Mouse (Mus musculus) megakaryocyte progenitor cell, adult 5-6 weeks (primary cell): Measurements from ENCODE around the gene Uap1l1. TPM values are rescaled to one million over a fixed set of nuclear protein-coding genes. Genes with fewer than 3 reads are reported as not detected.
A peak's percentile ranks its signal among the peaks of the same experiment; 100 is the strongest.

ENCODE experiments used
- ATAC-seq: replicated peaks from 2 replicates; pipeline ENCODE4 v1.8.0; 2016; ENCODE audit warnings: mild to moderate bottlenecking, moderate TSS enrichment, inconsistent platforms; ENCODE audit not compliant: poor library complexity
- total RNA-seq, 2 experiments: library from RNA; stranded (forward) in 1 of 2; stranded (reverse) in 1 of 2; fragments of 157-497, 149-512 nt in 1 of 2; fragments of 200-1000 nt in 1 of 2; gene quantifications; 2 replicates each; pipeline versions ENCODE4 v1.2.3 to v1.2.4; 2015 to 2017

The Uap1l1 gene
- total RNA-seq, 2 experiments from 2014 or later: 14.5 to 60.4 TPM

GRCm38 (mm10) chr2:25371764-25372643 is 6.5 kb upstream of the Uap1l1 start, which contains the start of gene Sapcd2:
TSS of gene Sapcd2 (plus strand) at chr2:25372321.
- peak; percentile 88 for ATAC-seq

- ATAC-seq: no peak
These were observed 4.5 kb upstream of the Uap1l1 start for GRCm38 (mm10) chr2:25369996-25370395.

DNA sequence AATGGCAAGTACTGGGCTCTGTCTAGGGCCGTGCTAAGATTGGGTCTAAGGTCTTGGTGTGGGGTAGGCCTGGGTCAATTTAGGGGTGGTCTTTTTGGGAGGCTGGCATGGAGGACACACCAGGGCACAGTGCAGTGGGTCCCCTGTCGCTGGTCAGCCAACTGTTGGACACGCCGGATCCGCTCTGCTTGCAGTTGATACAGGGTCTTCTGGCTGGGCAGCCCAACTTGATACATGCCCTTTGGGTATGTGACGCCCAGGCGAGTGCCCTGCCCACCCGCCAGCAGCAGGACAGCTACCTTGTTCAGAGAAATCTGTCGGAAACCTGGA is 756 bp downstream of the Uap1l1 start:
- no peak for ATAC-seq

GRCm38 (mm10) chr2:25364313-25364712 is 1.2 kb downstream of the Uap1l1 start:
- ATAC-seq: no peak

DNA sequence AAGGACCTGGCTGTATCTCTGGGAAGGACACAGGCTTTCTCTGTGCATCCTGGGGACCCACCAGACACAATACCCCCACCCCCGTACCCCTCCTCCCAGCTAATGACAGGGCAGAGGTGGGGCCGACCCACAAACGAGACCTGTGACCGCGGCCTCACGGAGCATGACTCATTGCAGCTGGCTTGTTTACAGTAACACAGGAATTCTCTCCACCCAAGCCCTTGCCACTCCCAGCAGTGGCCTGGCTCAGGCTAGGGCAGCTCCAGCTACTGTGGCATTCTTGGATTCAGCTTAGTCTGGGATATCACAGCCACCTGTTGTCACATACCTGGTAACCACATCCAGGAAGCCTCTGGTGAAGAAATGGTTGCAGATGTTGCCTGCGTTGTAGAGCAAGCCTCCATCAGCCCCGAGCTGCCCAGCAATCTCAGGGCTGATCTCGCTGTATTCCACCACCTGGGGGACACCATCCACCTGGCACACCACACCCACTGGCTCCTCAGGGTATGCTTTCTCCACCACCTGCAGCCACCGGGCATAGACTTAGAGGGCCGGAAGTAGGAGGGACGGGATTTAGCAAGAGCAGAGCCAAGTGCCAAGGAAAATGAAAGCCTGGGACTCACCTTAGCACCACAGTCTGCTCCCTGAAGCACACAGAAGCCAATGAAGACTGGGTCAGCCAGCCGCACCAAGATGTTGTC is 1.9 kb downstream of the Uap1l1 start:
- no peak for ATAC-seq

DNA sequence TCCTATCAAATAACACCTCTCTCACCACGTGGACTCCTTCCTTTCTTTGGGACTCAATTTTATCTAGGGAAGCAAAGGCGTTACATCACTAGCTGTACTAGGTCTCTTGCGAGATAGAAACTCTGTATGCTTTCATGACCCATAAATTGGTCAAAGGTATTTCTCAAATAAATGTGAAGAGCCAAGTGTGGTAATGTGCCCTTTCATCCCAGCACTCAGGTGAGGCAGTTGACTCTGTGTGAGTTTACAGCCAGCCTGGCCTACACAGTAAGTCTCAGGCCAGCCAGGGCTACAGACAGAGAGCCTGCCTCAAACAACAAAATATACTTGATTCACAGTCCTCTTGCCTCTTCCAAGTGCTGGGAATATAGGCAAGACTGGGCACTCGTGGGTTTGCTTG is 5.6 kb downstream of the Uap1l1 start:
- no peak for ATAC-seq

- ATAC-seq: peak; percentile 70
These were observed 9.0 kb downstream of the Uap1l1 start, which contains the start of gene Dpp7 for GRCm38 (mm10) chr2:25356208-25357079. TSS of gene Dpp7 (minus strand) at chr2:25356359.

GRCm38 (mm10) chr2:25355419-25356066 is 9.9 kb downstream of the Uap1l1 start:
- no peak for ATAC-seq

- no peak for ATAC-seq
These were observed 11.3 kb downstream of the Uap1l1 start for GRCm38 (mm10) chr2:25354211-25354610.

- no peak for ATAC-seq
These were observed 14.8 kb downstream of the Uap1l1 start for GRCm38 (mm10) chr2:25350701-25351100.

DNA sequence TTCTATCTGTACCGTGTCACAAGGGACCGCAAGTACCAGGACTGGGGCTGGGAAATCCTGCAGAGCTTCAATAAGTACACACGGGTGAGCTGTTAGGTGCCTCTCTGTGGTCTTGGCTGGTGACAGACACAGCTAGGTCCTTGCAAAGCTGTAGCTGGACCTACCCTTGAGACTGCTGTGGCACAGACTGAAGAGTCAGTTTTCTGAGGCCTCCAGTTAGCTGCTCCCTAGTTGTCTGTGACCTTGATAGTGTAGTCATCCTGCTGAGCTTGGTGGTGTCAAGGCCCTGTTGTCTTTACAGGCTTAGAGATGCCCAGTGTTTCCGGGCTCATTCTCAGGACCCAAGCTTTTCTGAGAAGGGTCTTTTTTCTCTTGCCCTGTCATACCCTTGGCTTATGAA is 16.0 kb downstream of the Uap1l1 start:
- ATAC-seq: no peak

DNA sequence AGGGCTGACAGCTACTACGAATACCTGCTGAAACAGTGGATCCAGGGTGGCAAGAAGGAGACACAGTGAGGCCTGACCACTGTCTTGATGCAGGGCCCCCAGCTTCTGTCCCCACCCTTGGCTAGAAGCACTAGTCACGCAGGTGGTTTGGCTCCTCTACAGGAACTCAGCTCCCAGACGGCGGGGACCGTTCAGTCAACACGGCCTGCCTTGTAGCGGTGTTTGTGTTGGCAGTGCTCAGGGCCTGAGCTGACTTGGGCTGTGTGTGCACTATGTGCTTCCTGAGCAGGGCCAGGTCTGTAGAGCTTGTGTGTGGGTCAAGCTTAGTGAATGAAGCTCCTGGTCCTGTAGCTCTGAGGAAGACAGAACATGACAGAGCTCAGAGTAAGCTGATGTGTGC is 17.3 kb downstream of the Uap1l1 start:
- no peak for ATAC-seq

- ATAC-seq: peak; percentile 93
These were observed 27.2 kb downstream of the Uap1l1 start for GRCm38 (mm10) chr2:25338303-25338702.

GRCm38 (mm10) chr2:25333569-25333968 is 31.9 kb downstream of the Uap1l1 start:
- no peak for ATAC-seq

DNA sequence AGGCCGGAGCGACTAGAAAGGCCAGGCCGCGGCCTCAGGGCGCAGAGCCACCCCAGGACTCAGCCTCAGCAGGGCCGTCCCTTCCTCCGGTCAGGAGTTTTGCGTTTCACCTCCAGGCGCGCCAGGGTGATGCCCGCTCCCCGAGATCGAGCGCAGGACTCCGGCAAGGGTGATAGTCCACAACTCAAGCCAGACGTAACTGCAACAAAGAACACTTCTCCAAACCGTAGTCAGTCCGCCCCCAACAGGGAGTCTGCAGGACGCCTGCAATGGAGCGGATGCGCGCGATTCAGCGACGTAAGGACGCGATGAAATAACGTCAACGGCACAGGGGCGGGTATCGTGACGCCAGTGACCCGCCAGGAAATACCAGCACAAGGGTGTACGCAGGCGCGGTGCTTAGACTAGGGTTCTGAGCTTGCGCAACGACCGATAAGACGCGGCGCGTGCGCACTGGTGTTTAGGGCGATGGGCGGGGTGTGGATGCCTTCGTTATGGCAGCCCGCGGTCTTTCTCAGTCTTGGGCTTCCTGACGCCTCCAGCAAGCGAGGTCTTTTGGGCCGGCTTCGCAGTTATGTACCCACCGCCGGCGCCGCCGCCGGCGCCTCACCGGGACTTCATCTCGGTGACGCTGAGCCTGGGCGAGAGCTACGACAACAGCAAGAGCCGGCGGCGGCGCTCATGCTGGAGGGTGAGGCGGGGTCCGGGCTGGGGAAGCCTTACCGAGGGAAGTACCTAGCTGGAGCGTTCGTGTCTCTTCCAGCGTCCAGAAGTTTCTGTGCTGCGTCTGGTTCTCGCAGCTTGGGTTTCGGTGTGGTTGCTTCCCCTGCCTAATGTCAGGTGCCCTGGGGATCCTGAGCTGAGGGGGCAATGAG is 33.0 kb downstream of the Uap1l1 start, which contains the start of gene Man1b1:
Man1b1 (plus strand) TSS at position 53 of the 875 bp plus-strand sequence.
- ATAC-seq: peak; percentile 97

DNA sequence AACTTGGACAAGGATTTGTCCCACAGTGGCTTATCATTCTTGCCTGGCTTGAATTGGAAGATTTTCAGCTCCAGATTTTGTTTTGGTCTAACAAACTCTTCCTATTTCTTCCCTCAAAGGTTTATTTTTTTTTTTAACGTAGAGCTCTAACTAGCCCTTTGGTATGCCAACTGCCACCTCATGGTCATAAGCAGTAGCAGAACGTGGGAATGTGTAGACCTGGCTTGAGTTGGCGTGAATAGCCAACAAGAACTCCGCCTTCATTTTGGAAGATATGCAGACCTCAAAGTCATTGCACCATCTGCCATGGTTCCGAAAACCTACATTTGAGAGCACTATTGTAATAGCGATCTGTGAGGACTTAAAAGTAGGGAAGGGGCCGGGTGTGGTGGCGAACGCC is 34.0 kb downstream of the Uap1l1 start:
- ATAC-seq: no peak

GRCm38 (mm10) chr2:25328440-25328839 is 37.0 kb downstream of the Uap1l1 start:
- ATAC-seq: 0 out of 2 replicates have a peak, but pooled peaks have one; percentile 27

DNA sequence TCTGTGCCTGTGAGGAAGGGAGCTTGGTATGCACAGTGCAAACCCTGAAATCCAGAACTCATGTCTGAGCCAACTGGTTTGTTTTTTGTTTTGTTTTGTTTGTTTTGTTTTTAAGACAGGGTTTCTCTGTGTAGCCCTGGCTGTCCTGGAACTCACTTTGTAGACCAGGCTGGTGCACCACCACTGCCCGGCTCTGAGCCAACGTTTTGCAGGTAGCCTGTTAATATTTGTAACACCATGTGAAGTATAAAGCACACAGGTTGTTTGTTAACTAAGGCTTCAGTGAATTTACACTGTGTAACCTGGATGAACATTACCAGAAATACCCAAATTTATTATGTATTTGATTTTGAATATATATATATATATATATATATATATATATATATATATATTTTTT is 39.4 kb downstream of the Uap1l1 start:
- no peak for ATAC-seq

- ATAC-seq: no peak
These were observed 45.4 kb downstream of the Uap1l1 start for GRCm38 (mm10) chr2:25320084-25320483.
